Mouse (Mus musculus) forebrain, embryonic 11.5 days (tissue): ENCODE measurements around the gene Synj2bp. TPM values are rescaled to one million over a fixed set of nuclear protein-coding genes. Genes with fewer than 3 reads are reported as not detected.
"Not testable (repeated sequence)": the region's sequence is repeated elsewhere in the genome, so short reads cannot be mapped to it uniquely, and the experiment has no call there.

ENCODE experiments used
- ATAC-seq: fragments of 200-750 bp; cut with Nextera tagmentation; replicated peaks from 2 replicates; pipeline ENCODE4 v1.8.0; 2017; ENCODE audit warnings: moderate TSS enrichment; ENCODE audit not compliant: low FRiP score
- DNase-seq: peaks from one replicate; pipeline ENCODE4 v3.0.0-alpha.2; 2017; ENCODE audit warnings: low spot score
- H3K27ac ChIP-seq: fragments of 300-500 bp; sonication (generic); 2 replicates; pipeline ENCODE4 v1.5.1; 2014; ENCODE audit warnings: low read depth, low read length
- H3K27me3 ChIP-seq: fragments of 300-500 bp; sonication (generic); 2 replicates; pipeline ENCODE4 v1.6.1; 2014; ENCODE audit warnings: mild to moderate bottlenecking, low read length, mixed read lengths; ENCODE audit not compliant: control insufficient read depth, insufficient read depth
- H3K36me3 ChIP-seq: fragments of 300-500 bp; sonication (generic); 2 replicates; pipeline ENCODE4 v1.6.1; 2014; ENCODE audit warnings: mild to moderate bottlenecking, low read length, moderate library complexity, mixed read lengths; ENCODE audit not compliant: control insufficient read depth, insufficient read depth
- H3K4me1 ChIP-seq: fragments of 300-500 bp; sonication (generic); replicated peaks from 2 replicates; pipeline ENCODE4 v1.6.1; 2014; ENCODE audit warnings: low read length, mixed read lengths; ENCODE audit not compliant: control insufficient read depth, insufficient read depth
- H3K4me2 ChIP-seq: fragments of 300-500 bp; sonication (generic); 2 replicates; pipeline ENCODE4 v1.6.1; 2014; ENCODE audit warnings: low read depth, mild to moderate bottlenecking, low read length, moderate library complexity, mixed read lengths; ENCODE audit not compliant: severe bottlenecking
- H3K4me3 ChIP-seq: fragments of 300-500 bp; sonication (generic); 2 replicates; pipeline ENCODE4 v1.5.1; 2014; ENCODE audit warnings: low read depth, low read length
- H3K9ac ChIP-seq: fragments of 300-500 bp; sonication (generic); 2 replicates; pipeline ENCODE4 v1.6.1; 2014; ENCODE audit warnings: low read length
- H3K9me3 ChIP-seq: fragments of 300-500 bp; sonication (generic); 2 replicates; pipeline ENCODE4 v1.6.1; 2016; ENCODE audit warnings: low read length, mixed read lengths; ENCODE audit not compliant: control insufficient read depth
- WGBS: fragments of 180-500 bp; shearing (Covaris S2); extraction: QIAGEN DNeasy Blood & Tissue Kit; methylation state at CpG from one replicate; pipeline ENCODE4 v1.1.7; 2014; 5-methylcytosine and 5-hydroxymethylcytosine counted together
- polyA plus RNA-seq: library from polyadenylated mRNA; unstranded; fragments of >200 nt; fragmentation: Nextera tagmentation; extraction: Ambion mirVana; gene quantifications from 2 replicates; pipeline ENCODE4 v1.2.1, GENCODE M21; 2014

Gene Synj2bp
- polyA plus RNA-seq: 30.9 and 34.9 TPM in 2 replicates

DNA sequence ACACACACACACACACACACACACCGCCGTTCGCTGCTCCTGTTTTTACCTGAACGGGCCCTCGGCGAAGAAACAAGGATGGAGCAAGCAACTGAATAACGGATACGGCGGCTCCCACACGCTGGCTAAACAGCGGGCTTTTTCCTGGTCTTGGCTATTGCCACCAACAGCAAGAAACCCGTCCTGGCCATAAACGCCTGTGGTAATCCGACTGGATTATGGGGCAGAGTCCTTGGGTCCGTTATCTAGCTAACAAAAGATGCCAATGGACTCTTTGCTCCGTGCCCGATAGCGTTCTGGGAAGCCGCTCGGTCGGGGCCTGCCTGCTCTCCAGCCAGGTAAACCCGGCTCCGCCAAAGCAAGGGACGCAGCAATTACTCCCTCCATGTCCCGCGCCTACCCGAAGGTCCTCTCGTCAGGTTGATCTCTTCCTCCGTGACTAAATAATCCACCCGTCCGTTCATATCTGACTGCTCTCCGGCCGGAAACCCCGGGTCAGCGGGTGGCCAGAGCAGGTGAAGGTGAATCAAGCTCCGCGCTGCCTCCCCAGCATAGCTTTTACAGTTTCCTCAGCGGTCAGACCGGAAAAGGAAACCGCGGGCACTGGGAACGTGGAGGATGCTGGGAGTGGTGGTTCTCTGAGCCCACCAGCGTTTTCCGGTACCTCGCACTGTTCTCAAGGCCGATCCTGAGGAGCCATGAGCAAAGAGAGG is at the start of gene Synj2bp, which contains the start of gene Gm20498:
Synj2bp (minus strand) TSS at position 596 of the 713 bp plus-strand sequence.
Gm20498 (minus strand) TSS at position 590 of the 713 bp plus-strand sequence.
- H3K9ac ChIP-seq: peak within 1 kb of the TSS; percentile 68
- no peak within 1 kb of the TSS for H3K27ac ChIP-seq
- H3K27me3 ChIP-seq: no peaks in the 10 kb centered on the region
- H3K4me2 ChIP-seq: peak within 1 kb of the TSS; percentile 53
- no peaks in the 10 kb centered on the region for H3K9me3 ChIP-seq
- DNase-seq (peak; percentile 88), ATAC-seq (peak; percentile 89)
- no peaks in the 10 kb centered on the region for H3K4me1 ChIP-seq
- peak within 1 kb of the TSS; percentile 75 for H3K4me3 ChIP-seq
- no peaks in the 10 kb centered on the region for H3K36me3 ChIP-seq
- under 1% methylated on average over 46 of the region's 46 CpGs for WGBS

DNA sequence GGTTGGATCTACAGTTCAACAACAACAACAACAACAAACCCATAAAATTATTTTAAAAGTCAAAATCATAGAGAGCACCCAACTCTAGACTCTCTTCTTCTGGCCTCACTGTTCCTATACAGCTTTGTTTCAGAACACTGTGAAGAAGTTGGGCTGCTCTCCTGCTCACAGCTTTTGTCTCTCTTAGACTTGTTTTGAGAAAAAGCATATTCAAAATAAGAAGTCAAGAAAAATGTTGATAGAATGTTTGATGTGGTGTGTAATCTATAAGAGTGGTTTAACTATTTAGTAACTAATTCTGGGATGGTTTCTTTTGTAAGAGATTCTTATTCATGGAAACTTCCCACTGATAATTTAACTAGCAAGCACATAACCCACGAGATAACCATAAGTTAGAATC is 35.7 kb upstream of the Synj2bp start, which contains the start of gene Adam21:
Adam21 (minus strand) TSS at position 101 of the 400 bp plus-strand sequence.
- DNase-seq: no peak
- 89% methylated on average over 1 of the region's 1 CpGs for WGBS
- Histone ChIP-seq H3K9me3 (no peaks in the 10 kb centered on the region), H3K36me3 (no peaks in the 10 kb centered on the region), H3K4me1 (no peaks in the 10 kb centered on the region), H3K27me3 (no peaks in the 10 kb centered on the region), H3K27ac (no peak within 1 kb of the TSS), H3K4me3 (no peak within 1 kb of the TSS), H3K4me2 (no peak within 1 kb of the TSS), H3K9ac (no peak within 1 kb of the TSS)
- ATAC-seq: no peak

DNA sequence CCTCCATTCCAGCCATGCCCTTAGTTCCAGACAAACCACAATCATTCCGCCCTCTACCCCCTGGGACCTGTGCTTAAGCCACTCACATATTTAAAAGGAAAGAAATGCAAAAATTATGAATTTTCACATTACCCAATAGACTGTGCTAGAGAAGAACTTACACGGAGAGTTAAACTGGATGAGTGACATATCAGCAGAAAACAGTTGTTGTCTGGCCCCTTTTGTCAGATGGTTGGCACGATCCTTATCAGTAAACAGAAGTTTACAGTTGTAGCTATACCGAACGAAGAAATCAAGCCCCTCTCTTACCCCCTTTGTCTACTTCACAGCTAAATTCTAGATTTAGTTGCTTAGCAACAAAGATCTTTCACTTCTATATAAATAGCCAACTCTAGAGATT is 35.2 kb upstream of the Synj2bp start:
- H3K4me3 ChIP-seq: no peak overlapping the region
- no peaks in the 10 kb centered on the region for H3K9me3 ChIP-seq
- H3K27me3 ChIP-seq: no peaks in the 10 kb centered on the region
- DNase-seq: no peak
- no peak for ATAC-seq
- no peak overlapping the region for H3K9ac ChIP-seq
- H3K36me3 ChIP-seq: no peaks in the 10 kb centered on the region
- no peak overlapping the region for H3K4me2 ChIP-seq
- WGBS: 92% methylated on average over 5 of the region's 5 CpGs
- H3K4me1 ChIP-seq: no peaks in the 10 kb centered on the region
- H3K27ac ChIP-seq: no peak overlapping the region

DNA sequence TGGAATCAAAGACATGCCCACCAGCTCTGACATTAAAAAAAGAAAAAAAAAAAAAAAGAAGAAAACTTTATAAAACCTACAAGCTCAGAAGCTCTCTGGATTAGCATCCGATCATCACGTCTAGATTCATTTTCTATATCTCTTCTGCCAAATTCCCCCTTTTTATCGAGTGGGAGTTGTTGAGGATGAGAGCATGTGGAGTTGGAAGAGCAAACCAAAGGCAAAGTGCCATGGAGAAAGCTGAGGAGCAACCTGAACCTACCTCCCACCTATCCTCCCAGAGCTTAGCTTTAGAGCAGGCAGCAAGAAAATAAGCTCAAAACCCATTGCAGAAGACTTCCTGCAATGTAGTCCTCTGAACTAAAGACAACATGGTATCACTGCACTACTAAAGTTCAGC is 31.5 kb upstream of the Synj2bp start:
- no peak for ATAC-seq
- no peaks in the 10 kb centered on the region for H3K36me3 ChIP-seq

DNA sequence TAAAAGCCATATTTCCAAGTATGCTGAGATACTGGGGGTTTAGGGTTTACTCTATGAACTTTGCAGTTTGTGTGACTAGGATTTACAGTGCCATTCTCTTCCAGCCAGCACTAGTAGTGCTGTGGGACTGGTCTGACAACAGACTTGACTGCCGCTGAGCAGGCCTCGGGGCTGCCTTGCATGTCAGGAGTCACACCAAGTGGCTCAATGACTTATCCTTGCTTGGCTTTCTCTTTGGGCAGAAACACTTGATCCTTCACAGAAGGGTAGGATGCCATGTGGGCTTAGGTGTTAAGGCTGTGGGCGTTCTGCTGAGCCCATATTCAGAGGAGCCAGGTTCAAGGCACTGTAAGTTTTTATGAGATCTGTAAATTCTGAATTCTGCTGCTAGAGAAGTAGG is 16.6 kb upstream of the Synj2bp start:
- no peak for DNase-seq
- H3K4me2 ChIP-seq: no peak overlapping the region
- H3K27me3 ChIP-seq: no peaks in the 10 kb centered on the region
- H3K27ac ChIP-seq: no peak overlapping the region
- H3K9me3 ChIP-seq: no peaks in the 10 kb centered on the region
- no peaks in the 10 kb centered on the region for H3K36me3 ChIP-seq
- no peak for ATAC-seq
- no peaks in the 10 kb centered on the region for H3K4me1 ChIP-seq
- H3K4me3 ChIP-seq: no peak overlapping the region
- 86% methylated on average over 3 of the region's 3 CpGs for WGBS
- no peak overlapping the region for H3K9ac ChIP-seq

More for the DNA sequence above, 31.5 kb upstream of the Synj2bp start:
- Histone ChIP-seq H3K9me3 (no peaks in the 10 kb centered on the region), H3K4me3 (no peak overlapping the region), H3K9ac (no peak overlapping the region), H3K4me1 (no peaks in the 10 kb centered on the region), H3K27ac (no peak overlapping the region), H3K27me3 (no peaks in the 10 kb centered on the region), H3K4me2 (no peak overlapping the region)
- 93% methylated on average over 3 of the region's 3 CpGs for WGBS
- DNase-seq: no peak

DNA sequence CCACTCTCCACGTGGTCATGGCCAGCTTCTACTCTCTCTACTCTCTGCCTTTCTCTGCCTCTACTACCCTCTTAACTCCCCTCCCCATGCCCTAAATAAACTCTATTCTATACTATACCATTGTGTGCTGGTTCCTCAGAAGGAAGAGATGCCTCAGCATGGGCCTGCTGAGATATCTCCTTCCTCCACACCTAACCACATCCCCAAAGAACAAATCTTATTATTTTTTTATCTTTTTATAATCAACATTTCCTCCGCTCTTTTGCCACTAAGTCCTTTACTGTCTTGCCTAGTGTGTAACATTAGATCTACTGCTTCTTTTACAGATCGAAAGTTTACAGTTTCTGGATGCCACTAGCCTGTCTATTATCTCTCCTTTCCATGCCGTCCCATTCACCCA is 14.5 kb upstream of the Synj2bp start:
- H3K9ac ChIP-seq: no peak overlapping the region
- no peak overlapping the region for H3K27ac ChIP-seq
- no peaks in the 10 kb centered on the region for H3K4me1 ChIP-seq
- H3K27me3 ChIP-seq: no peaks in the 10 kb centered on the region
- ATAC-seq (no peak), DNase-seq (no peak)
- no peaks in the 10 kb centered on the region for H3K9me3 ChIP-seq
- no peaks in the 10 kb centered on the region for H3K36me3 ChIP-seq
- H3K4me3 ChIP-seq: no peak overlapping the region
- H3K4me2 ChIP-seq: no peak overlapping the region
- 72% methylated on average over 4 of the region's 4 CpGs for WGBS

DNA sequence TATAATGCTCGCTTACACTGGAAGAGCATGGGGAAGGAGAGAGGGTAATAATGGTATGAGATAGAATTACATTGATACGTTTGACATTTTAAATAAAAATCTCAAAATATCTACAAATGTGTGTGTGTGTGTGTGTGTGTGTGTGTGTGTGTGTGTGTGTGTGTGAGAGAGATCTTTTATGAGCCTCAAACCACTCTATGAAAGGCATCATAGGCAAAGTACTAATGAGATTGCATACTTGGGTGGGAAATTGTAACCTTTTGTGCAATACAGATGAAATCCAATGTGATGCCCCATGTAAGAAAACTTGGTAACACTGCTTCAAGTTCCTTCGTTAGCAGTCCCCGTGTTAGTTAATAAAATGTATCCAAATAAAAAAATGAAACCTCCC is 313 bp upstream of the Synj2bp start:
- Histone ChIP-seq H3K9me3 (no peaks in the 10 kb centered on the region), H3K9ac (peak overlapping the region; percentile 68), H3K36me3 (no peaks in the 10 kb centered on the region), H3K27me3 (no peaks in the 10 kb centered on the region), H3K4me2 (peak overlapping the region; percentile 53), H3K27ac (no peak overlapping the region), H3K4me3 (peak overlapping the region; percentile 75), H3K4me1 (no peaks in the 10 kb centered on the region)
- ATAC-seq: peak; percentile 63
- no peak for DNase-seq
- 42% methylated on average over 4 of the region's 4 CpGs for WGBS

DNA sequence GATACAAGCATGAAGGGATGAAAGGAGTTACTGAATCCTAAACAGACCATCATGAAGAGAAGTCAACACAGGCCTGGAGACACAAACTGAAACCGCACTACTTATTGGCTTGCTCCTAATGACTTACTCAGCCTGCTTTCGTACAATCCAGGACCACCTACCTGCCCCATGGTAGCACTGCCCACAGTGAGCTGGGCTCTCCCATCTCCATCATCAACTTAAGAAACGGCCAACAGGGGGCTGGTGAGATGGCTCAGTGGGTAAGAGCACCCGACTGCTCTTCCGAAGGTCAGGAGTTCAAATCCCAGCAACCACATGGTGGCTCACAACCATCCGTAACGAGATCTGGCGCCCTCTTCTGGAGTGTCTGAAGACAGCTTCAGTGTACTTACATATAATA is 2.1 kb downstream of the Synj2bp start:
- H3K9ac ChIP-seq, H3K27me3 ChIP-seq, H3K27ac ChIP-seq, H3K4me2 ChIP-seq, H3K4me1 ChIP-seq, ATAC-seq, H3K9me3 ChIP-seq, DNase-seq, H3K36me3 ChIP-seq, H3K4me3 ChIP-seq: not testable (repeated sequence)
- 84% methylated on average over 5 of the region's 8 CpGs for WGBS

DNA sequence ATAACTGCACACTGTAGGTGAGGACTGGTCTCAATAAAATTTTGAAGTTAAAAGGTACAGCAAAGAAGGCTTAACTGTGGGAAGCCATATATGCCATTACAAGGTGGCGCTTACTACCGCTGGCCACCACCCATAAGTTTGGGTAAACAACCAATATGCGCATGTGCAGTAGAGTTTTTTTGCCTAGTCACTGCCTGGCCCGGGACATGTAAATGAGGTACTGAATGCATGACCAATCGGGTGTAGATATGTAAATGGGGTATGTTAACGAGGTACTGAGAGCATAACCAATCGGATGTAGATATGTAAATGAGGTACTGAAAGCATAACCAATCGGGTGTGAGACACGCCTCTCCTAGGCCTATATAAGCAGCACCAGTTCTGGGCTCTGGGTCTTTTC is 35.8 kb downstream of the Synj2bp start:
- not testable (repeated sequence) for ATAC-seq, H3K36me3 ChIP-seq, H3K27ac ChIP-seq, H3K9me3 ChIP-seq, H3K27me3 ChIP-seq, H3K4me3 ChIP-seq, H3K4me2 ChIP-seq, DNase-seq, H3K9ac ChIP-seq, H3K4me1 ChIP-seq
- 93% methylated on average over 9 of the region's 9 CpGs for WGBS
